8 mouse cellular contexts compared by ENCODE assay signal in the genomic region with DNA sequence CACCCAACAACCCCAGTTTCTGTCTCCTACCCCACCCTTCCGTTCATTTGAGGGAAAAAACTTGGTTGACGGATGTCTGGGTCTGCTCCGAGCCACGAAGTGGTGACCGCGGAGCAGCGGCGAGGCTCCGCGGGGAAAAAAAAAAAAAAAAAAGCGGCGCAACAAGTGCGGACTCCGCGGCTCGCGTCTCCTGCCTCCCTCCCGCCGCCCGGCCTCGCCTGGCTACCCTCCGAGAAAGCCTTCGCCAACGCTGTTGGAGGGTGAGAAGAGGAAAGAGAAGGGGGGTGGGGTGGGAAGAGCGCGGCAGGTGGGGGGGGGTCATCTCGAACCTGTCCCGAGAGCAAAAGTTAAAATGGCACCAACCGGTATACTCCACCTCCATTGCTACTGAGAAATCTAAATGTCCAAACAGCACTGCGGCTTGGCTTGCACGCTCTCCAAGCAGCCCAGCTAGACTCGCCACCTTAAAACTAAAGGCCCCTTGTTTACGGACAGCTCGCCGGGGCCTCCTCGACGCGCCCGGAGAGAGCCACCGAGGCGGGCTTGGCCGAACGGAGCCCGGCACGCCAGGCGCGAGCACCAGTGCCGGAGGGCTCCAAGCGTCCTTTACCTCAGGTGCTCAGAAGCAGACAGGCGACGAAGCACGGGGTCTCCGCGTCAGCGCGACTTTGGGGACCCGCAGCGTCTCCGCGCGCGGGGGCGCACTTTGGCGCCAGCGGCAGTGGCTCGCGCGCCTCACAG. TPM values are rescaled to one million over a fixed set of nuclear protein-coding genes. Genes with fewer than 3 reads are reported as not detected.
DNase-seq lines count a peak whose midpoint lies in the region; ATAC-seq and TF ChIP-seq lines count a peak whose summit lies in the region.

No protein-coding gene starts in this region.

- ATAC-seq in forebrain, embryonic 14.5 days, result no peak
- ATAC-seq in kidney, postnatal 0 days (replicated peaks; ENCODE audit: low FRiP score, low read depth), result no peak
- no peak; the same call in 1 of the 2 replicates for ATAC-seq in midbrain, embryonic 16.5 days

- peak overlapping the region; percentile 71 for H3K4me3 ChIP-seq in heart, embryonic 10.5 days
- H3K4me3 ChIP-seq in forebrain, embryonic 14.5 days (ENCODE audit: low read depth, low read length), result peak overlapping the region; percentile 45
- H3K4me3 ChIP-seq in kidney, postnatal 0 days (replicated peaks; ENCODE audit: low read depth, low read length), result peak overlapping the region; percentile 50
- peak overlapping the region; percentile 59 for H3K4me3 ChIP-seq in midbrain, embryonic 16.5 days (ENCODE audit: low read depth, low read length)

- 0 out of 2 replicates have a peak overlapping the region, but pooled peaks have one; percentile 25 for H3K9ac ChIP-seq in forebrain, embryonic 14.5 days (ENCODE audit: low read length)
- H3K9ac ChIP-seq in kidney, postnatal 0 days (ENCODE audit: low read depth, low read length), result 0 out of 2 replicates have a peak overlapping the region, but pooled peaks have one; percentile 32
- H3K9ac ChIP-seq in midbrain, embryonic 16.5 days (ENCODE audit: low read depth, low read length), result peak overlapping the region; percentile 43; the same call in 1 of the 2 replicates

- no peak for DNase-seq in heart, embryonic 10.5 days (ENCODE audit: low spot score)
- no peak for DNase-seq in heart, postnatal 25 days (ENCODE audit: low spot score)
- peak; percentile 23 for DNase-seq in ZHBTc4 (ENCODE audit: low read depth, low spot score)
- DNase-seq in forebrain, embryonic 14.5 days (ENCODE audit: low spot score), result peak; percentile 6
- DNase-seq in kidney, postnatal 0 days (ENCODE audit: low spot score), result no peak
- peak; percentile 45 for DNase-seq in thymus, postnatal 4 days
- no peak for DNase-seq in layer of hippocampus, adult 9-10 months (ENCODE audit: low spot score)

- TF ChIP-seq CTCF in kidney, postnatal 0 days (IDR thresholded peaks at IDR 0.05; ENCODE audit: low read depth), result no peak

- peak overlapping the region; percentile 85 for H3K4me2 ChIP-seq in forebrain, embryonic 14.5 days (ENCODE audit: low read length)
- peak overlapping the region; percentile 85 for H3K4me2 ChIP-seq in kidney, postnatal 0 days (ENCODE audit: low read length)
- H3K4me2 ChIP-seq in midbrain, embryonic 16.5 days (ENCODE audit: low read length), result peak overlapping the region; percentile 84

- peaks cover 72% of the 10 kb centered on the region for H3K27me3 ChIP-seq in heart, embryonic 10.5 days (ENCODE audit: insufficient read depth, poor library complexity, severe bottlenecking)
- peaks cover 16% of the 10 kb centered on the region for H3K27me3 ChIP-seq in forebrain, embryonic 14.5 days (replicated peaks; ENCODE audit: control insufficient read depth, insufficient read depth, low read length)
- 0 out of 2 replicates have a peak, but pooled peaks cover 6% of the 10 kb centered on the region for H3K27me3 ChIP-seq in kidney, postnatal 0 days (ENCODE audit: insufficient read depth, low read length)
- peaks cover 12% of the 10 kb centered on the region for H3K27me3 ChIP-seq in midbrain, embryonic 16.5 days (ENCODE audit: control insufficient read depth, insufficient read depth, low read depth, low read length)

- H3K27ac ChIP-seq in heart, embryonic 10.5 days, result peak overlapping the region; percentile 85
- no peak overlapping the region for H3K27ac ChIP-seq in forebrain, embryonic 14.5 days (ENCODE audit: low read depth, low read length)
- H3K27ac ChIP-seq in kidney, postnatal 0 days, result no peak overlapping the region
- H3K27ac ChIP-seq in midbrain, embryonic 16.5 days (ENCODE audit: low read length), result no peak overlapping the region

- WGBS in heart, embryonic 10.5 days, result 11% methylated on average over 62 of the region's 68 CpGs
- 33% methylated on average over 65 of the region's 68 CpGs for WGBS in forebrain, embryonic 14.5 days
- 24% methylated on average over 46 of the region's 68 CpGs for WGBS in kidney, postnatal 0 days
- 15% methylated on average over 63 of the region's 68 CpGs for WGBS in midbrain, embryonic 16.5 days

- peaks cover 11% of the 10 kb centered on the region for H3K36me3 ChIP-seq in heart, embryonic 10.5 days
- no peaks in the 10 kb centered on the region for H3K36me3 ChIP-seq in forebrain, embryonic 14.5 days (ENCODE audit: control insufficient read depth, insufficient read depth, low read length)
- no peaks in the 10 kb centered on the region for H3K36me3 ChIP-seq in kidney, postnatal 0 days (ENCODE audit: insufficient read depth, low read length)
- H3K36me3 ChIP-seq in midbrain, embryonic 16.5 days (ENCODE audit: control insufficient read depth, insufficient read depth, low read length), result no peaks in the 10 kb centered on the region

- intact Hi-C loops in heart, postnatal 25 days (cut with DNase I), result no loop called here

- no peaks in the 10 kb centered on the region for H3K4me1 ChIP-seq in heart, embryonic 10.5 days
- H3K4me1 ChIP-seq in forebrain, embryonic 14.5 days (ENCODE audit: control insufficient read depth, insufficient read depth, low read length), result no peaks in the 10 kb centered on the region
- no peaks in the 10 kb centered on the region for H3K4me1 ChIP-seq in kidney, postnatal 0 days (replicated peaks; ENCODE audit: insufficient read depth, low read length)
- H3K4me1 ChIP-seq in midbrain, embryonic 16.5 days (ENCODE audit: control insufficient read depth, insufficient read depth, low read length), result peaks cover 9% of the 10 kb centered on the region; the same call in 1 of the 2 replicates

- H3K9me3 ChIP-seq in heart, embryonic 10.5 days, result no peaks in the 10 kb centered on the region
- no peaks in the 10 kb centered on the region for H3K9me3 ChIP-seq in forebrain, embryonic 14.5 days (replicated peaks; ENCODE audit: control insufficient read depth, low read length)
- no peaks in the 10 kb centered on the region for H3K9me3 ChIP-seq in kidney, postnatal 0 days (replicated peaks; ENCODE audit: low read length)
- H3K9me3 ChIP-seq in midbrain, embryonic 16.5 days (replicated peaks; ENCODE audit: control insufficient read depth, low read length, poor library complexity, severe bottlenecking), result no peaks in the 10 kb centered on the region

RNA-seq across cellular contexts. Expression of a gene that starts 1.7 kb away (rescaled TPM):
- 374 and 827 TPM in 2 replicates for polyA plus RNA-seq in heart, embryonic 10.5 days (2016; fragmentation: Nextera tagmentation; extraction: Ambion mirVana)
- 1 to 10 TPM; 2.3 to 3.3 TPM for total RNA-seq in heart, postnatal 25 days (2021)
- polyA plus RNA-seq in forebrain, embryonic 14.5 days (2014; fragmentation: Nextera tagmentation; extraction: Ambion mirVana), result 9.7 and 12.4 TPM in 2 replicates
- 120 TPM in 2 replicates for polyA plus RNA-seq in kidney, postnatal 0 days (2015; fragmentation: Nextera tagmentation; extraction: Ambion mirVana)
- polyA plus RNA-seq in midbrain, embryonic 16.5 days (2015; fragmentation: Nextera tagmentation; extraction: Ambion mirVana), result 14.9 and 17.5 TPM in 2 replicates

Comparison
In these comparisons a context has a peak if more than half of its experiments do, and no peak if none do; other contexts are left out.
1. DNase-seq: peak in ZHBTc4 (single experiment), forebrain, embryonic 14.5 days (single experiment) and thymus, postnatal 4 days (single experiment); none in heart, embryonic 10.5 days (single experiment), heart, postnatal 25 days (single experiment), kidney, postnatal 0 days (single experiment) and layer of hippocampus, adult 9-10 months (single experiment).
2. Peak in every context shown above with its lines, with median percentiles within 50 percentile points of each other: H3K4me3 ChIP-seq, H3K4me2 ChIP-seq and H3K9ac ChIP-seq.